Mouse (Mus musculus): ENCODE measurements around the gene Ugt1a5. TPM values are rescaled to one million over a fixed set of nuclear protein-coding genes. Genes with fewer than 3 reads are reported as not detected.

Ugt1a5 gene
- not detected for polyA plus RNA-seq (2017; shearing (Covaris generic))

DNA sequence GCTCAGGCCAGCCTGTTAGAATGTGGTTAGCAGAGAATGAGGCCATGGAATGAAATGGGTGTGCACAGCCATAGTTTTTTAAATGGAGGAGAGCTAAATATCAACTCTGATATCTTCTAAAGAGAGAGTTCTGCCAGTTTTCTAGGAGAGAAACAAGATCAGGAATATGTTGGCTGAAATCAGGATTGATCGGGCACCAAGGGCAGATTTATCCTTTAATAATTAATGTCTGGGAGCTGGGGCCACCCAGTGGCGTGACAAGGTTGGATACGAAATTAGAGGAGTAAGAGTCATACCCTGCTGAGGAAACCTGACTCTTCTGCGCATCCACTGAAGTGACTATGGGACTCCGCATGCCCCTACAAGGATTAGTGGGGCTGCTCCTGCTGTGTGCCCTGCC is at the start of gene Ugt1a5:
TSS of gene Ugt1a5 (plus strand) at position 302 of the 400 bp plus-strand sequence.

DNA sequence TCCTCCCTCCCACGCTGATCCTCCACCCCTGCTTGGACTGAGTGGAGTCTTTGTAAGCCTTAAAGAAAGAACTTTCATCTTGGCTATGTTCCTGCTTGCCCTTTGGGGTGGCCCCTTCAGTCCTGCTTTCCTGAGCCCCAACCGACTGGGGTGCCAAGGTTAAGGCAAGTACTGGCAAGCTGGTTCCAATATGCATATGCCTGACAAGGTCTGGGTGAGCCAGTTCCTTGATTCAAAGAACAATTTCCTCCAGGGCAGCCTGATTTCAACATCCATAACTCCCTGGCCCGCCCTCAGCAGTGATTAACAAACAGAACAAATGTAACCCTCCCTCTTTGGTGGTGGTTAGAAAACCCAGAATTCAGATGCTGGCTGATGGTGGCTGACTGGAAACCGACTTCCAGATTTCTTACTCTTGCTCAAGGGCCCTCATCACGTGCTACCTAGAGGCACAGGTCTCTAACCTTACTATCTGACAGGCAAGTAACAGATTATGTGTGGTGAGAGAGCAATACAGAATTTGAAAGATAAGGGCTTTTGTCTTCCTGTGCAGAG is 31.3 kb upstream of the Ugt1a5 start, which contains the start of gene Ugt1a6a:
TSS of gene Ugt1a6a (plus strand) at position 353 of the 555 bp plus-strand sequence.

GRCm38 (mm10) chr1:88200456-88200855 is 34.6 kb downstream of the Ugt1a5 start, which contains the start of gene Ugt1a2:
TSS of gene Ugt1a2 (plus strand) at chr1:88200601.

DNA sequence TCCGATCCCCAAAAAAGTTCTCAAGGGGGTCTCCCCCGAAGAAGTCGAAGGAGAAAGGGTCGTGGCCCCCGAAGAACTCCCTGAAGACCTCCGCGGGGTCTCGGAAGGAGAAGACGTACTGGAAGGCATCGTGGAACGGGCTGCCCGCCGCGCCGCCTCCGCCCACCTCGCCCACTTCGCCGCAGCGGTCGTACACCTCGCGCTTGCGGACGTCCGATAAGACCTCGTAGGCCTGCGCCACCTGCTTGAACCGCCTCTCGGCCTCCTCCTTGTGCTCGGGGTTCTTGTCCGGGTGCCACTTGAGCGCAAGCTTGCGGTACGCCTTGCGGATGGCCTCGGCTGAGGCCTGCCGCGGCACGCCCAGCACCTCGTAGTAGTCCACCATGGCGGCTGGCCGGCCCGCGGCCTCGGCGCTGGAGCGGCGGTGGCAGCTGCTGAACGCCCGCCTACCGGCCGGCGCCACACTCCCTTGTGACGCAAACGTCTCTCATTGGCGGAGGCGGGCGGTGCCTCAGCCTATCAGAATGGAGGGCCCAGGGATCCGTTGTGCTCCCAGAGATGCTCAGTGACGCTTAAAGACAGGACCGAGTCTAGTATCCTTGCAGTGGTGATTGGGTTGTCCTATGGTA is 39.6 kb downstream of the Ugt1a5 start, which contains the start of gene Dnajb3:
TSS of gene Dnajb3 (minus strand) at position 489 of the 629 bp plus-strand sequence.

DNA sequence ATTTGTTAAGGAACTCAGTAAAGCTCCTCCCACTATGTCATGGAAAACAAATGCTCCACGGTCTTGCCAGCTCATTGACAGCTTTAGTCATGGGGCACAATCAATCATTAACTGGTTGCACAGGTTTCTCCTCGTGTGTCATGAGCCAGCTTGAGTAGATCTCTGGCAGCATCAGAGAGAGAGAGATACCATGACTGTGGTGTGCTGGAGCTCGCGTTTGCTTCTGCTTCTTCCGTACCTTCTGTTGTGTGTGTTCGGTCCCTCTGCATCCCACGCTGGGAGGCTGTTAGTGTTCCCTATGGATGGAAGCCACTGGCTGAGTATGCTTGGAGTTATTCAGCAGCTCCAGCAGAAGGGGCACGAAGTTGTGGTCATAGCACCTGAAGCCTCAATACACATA is 46.0 kb downstream of the Ugt1a5 start, which contains the start of gene Ugt1a1:
TSS of gene Ugt1a1 (plus strand) at position 148 of the 400 bp plus-strand sequence.

DNA sequence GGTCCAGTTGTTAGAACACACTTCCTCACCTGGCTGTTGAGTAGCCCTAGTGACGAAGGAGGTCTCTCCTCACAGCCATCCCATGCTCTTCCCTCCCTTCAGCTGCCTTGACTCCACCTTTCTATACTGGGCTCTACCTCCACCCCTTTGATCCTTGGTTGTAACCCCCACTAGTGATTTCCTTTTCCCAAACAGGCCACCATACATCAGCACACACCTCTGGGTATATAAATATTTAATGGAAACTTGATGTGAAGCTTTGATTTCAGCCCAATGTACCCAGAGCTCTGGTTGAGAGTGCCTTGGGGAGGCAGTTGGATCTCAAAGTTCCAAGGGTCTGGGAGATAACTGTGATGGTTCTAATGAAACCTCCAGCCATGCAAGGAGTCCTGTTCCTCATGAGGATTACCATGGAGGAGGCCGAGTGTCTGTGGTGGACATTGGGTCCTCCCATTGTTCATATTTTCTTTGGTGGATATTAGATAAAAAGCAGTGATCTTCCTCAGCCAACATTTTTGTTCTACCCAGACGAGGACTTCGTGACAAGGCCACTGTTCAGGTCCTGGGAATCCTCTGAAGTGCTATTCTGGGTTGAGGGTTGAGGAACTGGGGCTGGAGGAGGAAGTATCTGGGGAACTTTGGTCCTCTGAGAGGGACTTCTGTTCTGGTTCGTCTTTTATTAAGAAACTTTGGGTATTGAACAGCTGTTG is 61.0 kb downstream of the Ugt1a5 start, which contains the start of gene Mroh2a:
TSS of gene Mroh2a (plus strand) at position 317 of the 710 bp plus-strand sequence.

Other genes with a start within 250 kb of the Ugt1a5 start
- 21.4 TPM for gene Usp40, start 157.5 kb upstream of the Ugt1a5 start, polyA plus RNA-seq (2017; shearing (Covaris generic))
- gene Ugt1a10, start 110.6 kb upstream of the Ugt1a5 start, polyA plus RNA-seq (2017; shearing (Covaris generic)), result not detected
- not detected for gene Ugt1a9, start 95.2 kb upstream of the Ugt1a5 start, polyA plus RNA-seq (2017; shearing (Covaris generic))
- not detected for gene Ugt1a8, start 78.2 kb upstream of the Ugt1a5 start, polyA plus RNA-seq (2017; shearing (Covaris generic))
- 0.86 TPM for gene Ugt1a7c, start 71.0 kb upstream of the Ugt1a5 start, polyA plus RNA-seq (2017; shearing (Covaris generic))
- not detected for gene Ugt1a6b, start 62.8 kb upstream of the Ugt1a5 start, polyA plus RNA-seq (2017; shearing (Covaris generic))
- gene Ugt1a6a, start 31.2 kb upstream of the Ugt1a5 start, polyA plus RNA-seq (2017; shearing (Covaris generic)), result 0.14 TPM
- not detected for gene Ugt1a2, start 34.6 kb downstream of the Ugt1a5 start, polyA plus RNA-seq (2017; shearing (Covaris generic))
- 1.0 TPM for gene Dnajb3, start 39.8 kb downstream of the Ugt1a5 start, polyA plus RNA-seq (2017; shearing (Covaris generic))
- 0.12 TPM for gene Ugt1a1, start 45.9 kb downstream of the Ugt1a5 start, polyA plus RNA-seq (2017; shearing (Covaris generic))
- gene Mroh2a, start 61.0 kb downstream of the Ugt1a5 start, polyA plus RNA-seq (2017; shearing (Covaris generic)), result 1.2 TPM
- gene Hjurp, start 111.6 kb downstream of the Ugt1a5 start, polyA plus RNA-seq (2017; shearing (Covaris generic)), result 82.7 TPM
- gene Trpm8, start 111.6 kb downstream of the Ugt1a5 start, polyA plus RNA-seq (2017; shearing (Covaris generic)), result not detected
- not detected for gene Spp2, start 240.9 kb downstream of the Ugt1a5 start, polyA plus RNA-seq (2017; shearing (Covaris generic))

Data from CD4-positive, CD25-positive, alpha-beta regulatory T cell (primary cell).